ENCODE assay signal across 7 mouse cellular contexts in genomic region chr2:157560302-157560701, GRCm38 (mm10). TPM values are rescaled to one million over a fixed set of nuclear protein-coding genes. Genes with fewer than 3 reads are reported as not detected.
DNase-seq lines count a peak whose midpoint lies in the region; ATAC-seq and TF ChIP-seq lines count a peak whose summit lies in the region.

No protein-coding gene starts in this region.

- peaks cover 8% of the 10 kb centered on the region for H3K27me3 ChIP-seq in megakaryocyte, embryonic 14.5 days (replicated peaks)
- no peaks in the 10 kb centered on the region for H3K27me3 ChIP-seq in forebrain, embryonic 11.5 days (ENCODE audit: control insufficient read depth, insufficient read depth, low read length)
- no peaks in the 10 kb centered on the region for H3K27me3 ChIP-seq in limb, embryonic 14.5 days (ENCODE audit: control insufficient read depth, insufficient read depth, low read length)
- H3K27me3 ChIP-seq in stomach, embryonic 16.5 days (ENCODE audit: control insufficient read depth, insufficient read depth, low read length) = no peaks in the 10 kb centered on the region

- 36% methylated on average over 33 of the region's 33 CpGs for WGBS in forebrain, embryonic 11.5 days
- 62% methylated on average over 33 of the region's 33 CpGs for WGBS in limb, embryonic 14.5 days
- 46% methylated on average over 33 of the region's 33 CpGs for WGBS in stomach, embryonic 16.5 days

- H3K36me3 ChIP-seq in megakaryocyte, embryonic 14.5 days (replicated peaks; ENCODE audit: low read length) = peaks cover 84% of the 10 kb centered on the region
- peaks cover 29% of the 10 kb centered on the region for H3K36me3 ChIP-seq in forebrain, embryonic 11.5 days (ENCODE audit: control insufficient read depth, insufficient read depth, low read length)
- peaks cover 38% of the 10 kb centered on the region for H3K36me3 ChIP-seq in limb, embryonic 14.5 days (ENCODE audit: control insufficient read depth, insufficient read depth, low read length)
- H3K36me3 ChIP-seq in stomach, embryonic 16.5 days (ENCODE audit: control insufficient read depth, insufficient read depth, low read length) = peaks cover 34% of the 10 kb centered on the region

- H3K4me1 ChIP-seq in megakaryocyte, embryonic 14.5 days = peaks cover 58% of the 10 kb centered on the region
- H3K4me1 ChIP-seq in forebrain, embryonic 11.5 days (replicated peaks; ENCODE audit: control insufficient read depth, insufficient read depth, low read length) = peaks cover 8% of the 10 kb centered on the region; the same call in 1 of the 2 replicates
- peaks cover 25% of the 10 kb centered on the region for H3K4me1 ChIP-seq in limb, embryonic 14.5 days (ENCODE audit: control insufficient read depth, insufficient read depth, low read length)
- peaks cover 20% of the 10 kb centered on the region for H3K4me1 ChIP-seq in stomach, embryonic 16.5 days (ENCODE audit: control insufficient read depth, insufficient read depth, low read length)

- DNase-seq in forebrain, embryonic 11.5 days (ENCODE audit: low spot score) = no peak
- no peak for DNase-seq in limb, embryonic 14.5 days (ENCODE audit: low spot score)
- DNase-seq in natural killer cell, adult 2 months (ENCODE audit: low spot score in 2 of 2) = no peak

- peak overlapping the region; percentile 81 for H3K4me3 ChIP-seq in megakaryocyte, embryonic 14.5 days (replicated peaks)
- H3K4me3 ChIP-seq in forebrain, embryonic 11.5 days (ENCODE audit: low read depth, low read length) = peak overlapping the region; percentile 61
- H3K4me3 ChIP-seq in limb, embryonic 14.5 days (replicated peaks; ENCODE audit: low read length) = peak overlapping the region; percentile 53
- H3K4me3 ChIP-seq in stomach, embryonic 16.5 days (replicated peaks; ENCODE audit: low read length) = peak overlapping the region; percentile 50

- peak overlapping the region; percentile 89 for H3K9ac ChIP-seq in forebrain, embryonic 11.5 days (ENCODE audit: low read length)
- H3K9ac ChIP-seq in limb, embryonic 14.5 days (ENCODE audit: low read depth, low read length, severe bottlenecking) = peak overlapping the region; percentile 71
- H3K9ac ChIP-seq in stomach, embryonic 16.5 days (ENCODE audit: low read length) = peak overlapping the region; percentile 65

- peak overlapping the region; percentile 84 for H3K27ac ChIP-seq in forebrain, embryonic 11.5 days (ENCODE audit: low read depth, low read length)
- H3K27ac ChIP-seq in limb, embryonic 14.5 days (replicated peaks; ENCODE audit: low read depth, low read length) = peak overlapping the region; percentile 65
- peak overlapping the region; percentile 17; the same call in 1 of the 2 replicates for H3K27ac ChIP-seq in stomach, embryonic 16.5 days (ENCODE audit: low read length)

- H3K9me3 ChIP-seq in megakaryocyte, embryonic 14.5 days = peaks cover 31% of the 10 kb centered on the region
- peaks cover 26% of the 10 kb centered on the region for H3K9me3 ChIP-seq in forebrain, embryonic 11.5 days (ENCODE audit: control insufficient read depth, low read length)
- peaks cover 58% of the 10 kb centered on the region for H3K9me3 ChIP-seq in limb, embryonic 14.5 days (ENCODE audit: control insufficient read depth, low read length)
- H3K9me3 ChIP-seq in stomach, embryonic 16.5 days (replicated peaks; ENCODE audit: control insufficient read depth, low read length) = peaks cover 20% of the 10 kb centered on the region

- H3K4me2 ChIP-seq in forebrain, embryonic 11.5 days (ENCODE audit: low read depth, low read length, severe bottlenecking) = peak overlapping the region; percentile 63; the same call in 1 of the 2 replicates
- H3K4me2 ChIP-seq in limb, embryonic 14.5 days (replicated peaks; ENCODE audit: low read depth, low read length, severe bottlenecking) = peak overlapping the region; percentile 53
- H3K4me2 ChIP-seq in stomach, embryonic 16.5 days (ENCODE audit: low read depth, low read length) = peak overlapping the region; percentile 74

- ATAC-seq in megakaryocyte, adult 5-6 weeks (ENCODE audit: poor library complexity, severe bottlenecking) = no peak
- peak; percentile 27 for ATAC-seq in forebrain, embryonic 11.5 days (replicated peaks; ENCODE audit: low FRiP score)
- ATAC-seq in limb, embryonic 14.5 days (ENCODE audit: low FRiP score, low read depth) = no peak
- ATAC-seq in stomach, embryonic 16.5 days (ENCODE audit: insufficient read depth, low FRiP score) = no peak
- ATAC-seq in cerebellum, adult (ENCODE audit: insufficient number of reproducible peaks, low FRiP score, low TSS enrichment) = no peak

- TF ChIP-seq POLR2A in limb, embryonic 14.5 days (IDR thresholded peaks at IDR 0.05; ENCODE audit: borderline replicate concordance, extremely low read depth, insufficient read depth, insufficient read length) = no peak

RNA-seq across cellular contexts. Expression of gene Nnat, which starts 0.4 kb away (rescaled TPM):
- polyA plus RNA-seq in megakaryocyte, embryonic 14.5 days (2012; ENCODE audit: insufficient read depth, low replicate concordance) = not detected in 2 replicates
- not detected in 2 replicates for total RNA-seq in megakaryocyte, adult 5-6 weeks (2015)
- not detected in 2 replicates for total RNA-seq in megakaryocyte, adult 5-6 weeks (2017)
- polyA plus RNA-seq in forebrain, embryonic 11.5 days (2014; fragmentation: Nextera tagmentation; extraction: Ambion mirVana) = 2,785 and 3,035 TPM in 2 replicates
- polyA plus RNA-seq in limb, embryonic 14.5 days (2012; rRNA removed) = 452 and 589 TPM in 2 replicates
- 299 and 356 TPM in 2 replicates for polyA plus RNA-seq in limb, embryonic 14.5 days (2014; fragmentation: Nextera tagmentation; extraction: Ambion mirVana)
- 268 and 304 TPM in 2 replicates for polyA plus RNA-seq in stomach, embryonic 16.5 days (2015; fragmentation: Nextera tagmentation; extraction: Ambion mirVana)

RNA-seq across cellular contexts. Expression of gene Blcap, which starts 10.8 kb away (rescaled TPM):
- polyA plus RNA-seq in megakaryocyte, embryonic 14.5 days (2012; ENCODE audit: insufficient read depth, low replicate concordance) = 24.7 and 88.6 TPM in 2 replicates
- total RNA-seq in megakaryocyte, adult 5-6 weeks (2015) = 10.2 and 13.5 TPM in 2 replicates
- 7.8 and 19.2 TPM in 2 replicates for total RNA-seq in megakaryocyte, adult 5-6 weeks (2017)
- polyA plus RNA-seq in forebrain, embryonic 11.5 days (2014; fragmentation: Nextera tagmentation; extraction: Ambion mirVana) = 111 and 123 TPM in 2 replicates
- polyA plus RNA-seq in limb, embryonic 14.5 days (2012; rRNA removed) = 65.4 and 83.0 TPM in 2 replicates
- 60.3 and 74.2 TPM in 2 replicates for polyA plus RNA-seq in limb, embryonic 14.5 days (2014; fragmentation: Nextera tagmentation; extraction: Ambion mirVana)
- polyA plus RNA-seq in stomach, embryonic 16.5 days (2015; fragmentation: Nextera tagmentation; extraction: Ambion mirVana) = 45.3 and 50.0 TPM in 2 replicates

Comparison
In these comparisons a context has a peak if more than half of its experiments do, and no peak if none do; other contexts are left out.
1. H3K27ac ChIP-seq: peak in every context shown above with its lines; median percentile 84 in forebrain, embryonic 11.5 days; 65 in limb, embryonic 14.5 days; 17 in stomach, embryonic 16.5 days.
2. RNA of gene Nnat, which starts 0.4 kb away (polyA plus RNA-seq): 2,785 to 3,035 TPM in forebrain, embryonic 11.5 days, 299 to 589 TPM in limb, embryonic 14.5 days and 268 to 304 TPM in stomach, embryonic 16.5 days; not detected in megakaryocyte, embryonic 14.5 days; every median in the first group is over 100 times any median in the second.
3. Peak in every context shown above with its lines, with median percentiles within 50 percentile points of each other: H3K4me3 ChIP-seq, H3K4me2 ChIP-seq and H3K9ac ChIP-seq.